Mouse (Mus musculus): ENCODE data around the gene Cachd1.

DNA sequence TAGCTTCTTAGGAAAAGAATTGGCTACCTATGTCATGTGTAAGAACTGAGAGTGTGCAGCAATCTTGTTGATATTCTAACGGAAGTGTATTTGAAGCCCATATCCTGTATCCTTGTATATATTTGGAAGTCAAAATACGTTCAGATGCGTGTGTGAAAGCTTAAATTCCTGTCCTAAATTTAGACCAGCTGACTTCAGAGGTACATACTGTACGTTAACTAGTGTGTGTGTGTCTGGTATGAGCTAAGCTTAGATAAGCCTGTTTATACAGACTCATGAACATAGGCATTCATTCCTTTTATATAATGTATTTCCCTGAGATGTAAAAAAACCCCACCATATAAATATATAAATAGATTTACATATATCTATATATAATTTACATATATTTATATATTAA is 103.6 kb downstream of the Cachd1 start:
- TF ChIP-seq CTCF (IDR thresholded peaks at IDR 0.05; ENCODE audit: borderline replicate concordance, insufficient read depth, low read length) (no peak), POLR2A (IDR thresholded peaks at IDR 0.05; ENCODE audit: low read depth, low read length) (no peak)

All from embryonic fibroblast, embryonic 13.5 days (primary cell).